Mouse (Mus musculus) cerebellum, adult 2 months (tissue): Measurements from ENCODE around the gene Vmn2r97. TPM values are rescaled to one million over a fixed set of nuclear protein-coding genes. Genes with fewer than 3 reads are reported as not detected.
"Not testable (repeated sequence)": the region's sequence is repeated elsewhere in the genome, so short reads cannot be mapped to it uniquely, and the experiment has no call there.

Experiments
- DNase-seq, 2 experiments: peaks; one replicate each; pipeline ENCODE4 v3.0.0; 2021
- H3K27ac ChIP-seq: fragments of 200-500 bp; 2 replicates; pipeline ENCODE4 v1.5.1; 2012; ENCODE audit warnings: low read length, control low read depth, inconsistent platforms; ENCODE audit not compliant: insufficient read depth
- H3K27me3 ChIP-seq: fragments of 200-500 bp; 2 replicates; pipeline ENCODE4 v1.6.1; 2012; ENCODE audit warnings: inconsistent platforms, mild to moderate bottlenecking, low read length, moderate library complexity; ENCODE audit not compliant: control insufficient read depth, insufficient read depth
- H3K4me1 ChIP-seq: fragments of 200-500 bp; 2 replicates; pipeline ENCODE4 v1.6.1; 2011; ENCODE audit warnings: low read length; ENCODE audit not compliant: control insufficient read depth, insufficient read depth
- H3K4me3 ChIP-seq: fragments of 200-500 bp; replicated peaks from 2 replicates; pipeline ENCODE3; 2011; ENCODE audit warnings: mild to moderate bottlenecking, low read depth, low read length, control low read depth; ENCODE audit not compliant: insufficient read depth
- CTCF ChIP-seq: fragments of 200-500 bp; IDR thresholded peaks from 2 replicates; pipeline ENCODE4 v1.5.1; 2011; ENCODE audit warnings: low read depth, mild to moderate bottlenecking, control low read depth, low read length, moderate library complexity, borderline replicate concordance; ENCODE audit not compliant: insufficient read depth
- POLR2A ChIP-seq: fragments of 200-500 bp; IDR thresholded peaks from 2 replicates; pipeline ENCODE4 v1.6.1; 2011; ENCODE audit warnings: low read length, control low read depth, borderline replicate concordance; ENCODE audit not compliant: insufficient read depth
- WGBS: fragments of 180-500 bp; shearing (Covaris S2); methylation state at CpG from one replicate; pipeline ENCODE4 v1.1.7; 2018; 5-methylcytosine and 5-hydroxymethylcytosine counted together
- polyA plus RNA-seq: library from polyadenylated mRNA; depleted of rRNA; stranded (reverse); fragments of >200 nt; gene quantifications from 2 replicates; pipeline ENCODE4 v1.2.3, GENCODE M21; 2012; rRNA removed

Vmn2r97 gene
- not detected in 2 replicates for polyA plus RNA-seq

- H3K27me3 ChIP-seq, H3K4me1 ChIP-seq, H3K4me3 ChIP-seq, H3K27ac ChIP-seq, DNase-seq: not testable (repeated sequence)
- WGBS, result 54% methylated on average over 2 of the region's 2 CpGs
Measured at GRCm38 (mm10) chr17:18914000-18914399, at the start of gene Vmn2r97. TSS of gene Vmn2r97 (plus strand) at chr17:18914300.

GRCm38 (mm10) chr17:18882436-18882835, 31.7 kb upstream of the Vmn2r97 start:
- not testable (repeated sequence) for H3K27me3 ChIP-seq, H3K27ac ChIP-seq, DNase-seq, H3K4me3 ChIP-seq, H3K4me1 ChIP-seq
- WGBS, result 49% methylated on average over 2 of the region's 2 CpGs

- Histone ChIP-seq H3K27me3 (no peaks in the 10 kb centered on the region), H3K4me1 (no peaks in the 10 kb centered on the region), H3K4me3 (no peak overlapping the region), H3K27ac (no peak overlapping the region)
- TF ChIP-seq POLR2A (no peak), CTCF (no peak)
- 78% methylated on average over 6 of the region's 6 CpGs for WGBS
- DNase-seq, result no peak
Measured at GRCm38 (mm10) chr17:18889745-18890329, 24.3 kb upstream of the Vmn2r97 start.

GRCm38 (mm10) chr17:18957800-18958199, 43.7 kb downstream of the Vmn2r97 start:
- 50% methylated on average over 1 of the region's 1 CpGs for WGBS
- H3K4me1 ChIP-seq, DNase-seq, H3K27ac ChIP-seq, H3K27me3 ChIP-seq, H3K4me3 ChIP-seq: not testable (repeated sequence)

- no peaks in the 10 kb centered on the region for H3K27me3 ChIP-seq
- no peaks in the 10 kb centered on the region for H3K4me1 ChIP-seq
- 89% methylated on average over 29 of the region's 29 CpGs for WGBS
- DNase-seq, result no peak
- TF ChIP-seq CTCF (no peak), POLR2A (no peak)
- no peak overlapping the region for H3K27ac ChIP-seq
- no peak overlapping the region for H3K4me3 ChIP-seq
Measured at GRCm38 (mm10) chr17:18968371-18969275, 54.5 kb downstream of the Vmn2r97 start.

Other genes with a start within 250 kb of the Vmn2r97 start
- gene Vmn2r98, start 139.2 kb downstream of the Vmn2r97 start, polyA plus RNA-seq, result not detected in 2 replicates